Mouse (Mus musculus): ENCODE results near the gene Myo10.

Gene Myo10

DNA sequence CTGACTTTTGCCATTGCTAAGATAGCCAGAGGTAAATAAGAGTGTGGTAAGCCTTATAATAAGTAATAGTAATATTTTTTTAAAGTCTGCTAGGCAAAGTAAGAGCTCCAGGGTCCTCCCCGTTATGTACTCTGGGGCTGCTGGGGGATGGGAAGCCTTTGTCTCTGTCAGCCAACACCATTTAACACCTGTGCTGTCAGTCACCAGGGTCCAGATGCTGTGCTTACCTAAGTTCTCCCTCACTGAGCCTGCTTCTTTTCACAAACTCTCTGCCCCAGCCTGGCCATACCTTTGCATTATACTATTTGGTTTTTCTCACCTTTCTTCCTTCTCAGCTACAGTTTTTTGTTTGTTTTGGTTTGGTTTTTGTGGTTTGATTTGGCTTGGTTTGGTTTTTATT is 175.6 kb downstream of the Myo10 start:
- DNase-seq (ENCODE audit: low read depth): no peak

GRCm38 (mm10) chr15:25801726-25802125 is 179.4 kb downstream of the Myo10 start:
- no peak for DNase-seq (ENCODE audit: low read depth)

DNA sequence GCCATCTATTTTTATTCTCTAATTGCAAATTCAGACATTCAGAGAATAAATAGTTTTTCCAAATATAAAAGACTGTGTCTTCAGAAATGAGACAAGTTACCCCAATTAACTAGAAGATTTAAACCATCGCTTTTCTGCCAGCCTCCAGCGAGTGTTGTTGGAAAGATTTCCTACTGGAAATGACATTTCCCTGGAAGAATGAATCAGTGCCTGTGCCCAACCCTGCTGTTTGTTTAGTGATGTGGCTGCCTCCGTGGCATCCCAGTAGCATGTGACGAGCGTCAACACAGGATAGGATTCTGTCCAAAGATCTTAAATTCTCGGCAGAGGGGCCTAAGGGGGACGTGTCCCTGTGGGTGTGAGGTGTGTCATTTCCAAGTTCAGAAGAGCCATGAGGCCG is 179.9 kb downstream of the Myo10 start:
- no peak for DNase-seq (ENCODE audit: low read depth)

DNA sequence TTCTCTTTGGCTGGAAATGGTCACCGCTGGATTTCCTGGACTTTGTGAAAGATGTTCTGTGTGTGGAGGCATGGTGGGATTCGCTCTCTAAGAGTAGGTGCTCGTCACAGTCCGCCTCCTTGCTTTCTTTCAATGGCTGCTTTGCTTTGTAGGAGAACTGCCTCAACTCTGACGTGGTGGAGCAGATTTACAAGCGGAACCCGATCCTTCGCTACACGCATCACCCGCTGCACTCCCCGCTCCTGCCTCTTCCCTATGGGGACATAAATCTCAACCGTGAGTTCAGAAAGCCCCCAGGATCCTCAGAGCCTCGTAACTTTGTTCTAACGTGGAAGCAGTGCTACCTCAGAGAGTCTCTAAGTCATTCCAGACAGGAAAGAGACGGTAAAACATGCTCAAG is 180.8 kb downstream of the Myo10 start:
- no peak for DNase-seq (ENCODE audit: low read depth)

GRCm38 (mm10) chr15:25805336-25806110 is 183.2 kb downstream of the Myo10 start:
- no peak for DNase-seq (ENCODE audit: low read depth)

GRCm38 (mm10) chr15:25806363-25806762 is 184.0 kb downstream of the Myo10 start:
- DNase-seq (ENCODE audit: low read depth): no peak

- DNase-seq (ENCODE audit: low read depth): no peak
Measured at GRCm38 (mm10) chr15:25806878-25807277, 184.6 kb downstream of the Myo10 start.

- no peak for DNase-seq (ENCODE audit: low read depth)
Measured at GRCm38 (mm10) chr15:25808677-25809460, 186.5 kb downstream of the Myo10 start.

DNA sequence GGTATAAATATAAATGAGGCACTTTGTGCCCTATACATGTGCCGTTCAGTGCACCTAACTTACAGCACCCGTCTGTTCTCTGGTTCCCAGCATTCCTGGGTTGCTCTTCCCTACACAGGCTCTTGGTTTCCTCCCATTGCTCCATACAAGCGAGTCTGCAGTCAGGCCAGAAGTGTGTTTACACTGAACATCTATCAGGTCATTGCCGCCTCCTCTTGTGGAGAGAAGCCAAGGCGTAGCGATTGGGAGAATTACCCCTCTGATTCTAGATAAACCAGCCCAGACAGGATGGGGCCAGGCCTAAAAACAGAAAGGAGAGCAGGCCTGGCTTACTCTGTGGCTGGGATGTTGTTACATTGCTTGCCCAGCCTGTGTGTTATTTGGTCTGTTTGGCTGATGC is 187.3 kb downstream of the Myo10 start:
- DNase-seq (ENCODE audit: low read depth): no peak

DNA sequence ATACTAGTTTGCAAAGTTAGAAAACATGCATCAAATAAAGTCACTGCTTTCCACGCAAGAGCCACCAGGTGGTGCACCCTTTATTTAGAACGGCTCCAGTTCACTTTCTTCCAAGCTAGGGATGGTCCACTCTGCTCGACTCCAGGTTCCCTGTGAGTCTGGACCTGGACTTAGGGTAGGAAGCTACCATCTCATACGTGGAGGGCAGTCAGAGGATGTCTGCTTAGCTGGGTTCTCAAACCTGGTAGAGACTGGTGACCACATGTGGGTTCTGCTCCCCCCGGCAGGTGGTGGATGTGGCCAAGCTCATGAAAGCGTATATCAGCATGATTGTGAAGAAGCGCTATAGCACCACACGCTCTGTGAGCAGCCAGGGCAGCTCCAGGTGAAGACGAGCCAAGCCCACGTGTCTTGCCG is 189.5 kb downstream of the Myo10 start:
- DNase-seq (ENCODE audit: low read depth): no peak

GRCm38 (mm10) chr15:25812479-25812878 is 190.2 kb downstream of the Myo10 start:
- DNase-seq (ENCODE audit: low read depth): no peak

- DNase-seq (ENCODE audit: low read depth): no peak
Measured at GRCm38 (mm10) chr15:25814535-25814934, 192.2 kb downstream of the Myo10 start.

GRCm38 (mm10) chr15:25817191-25817590 is 194.9 kb downstream of the Myo10 start:
- no peak for DNase-seq (ENCODE audit: low read depth)

DNA sequence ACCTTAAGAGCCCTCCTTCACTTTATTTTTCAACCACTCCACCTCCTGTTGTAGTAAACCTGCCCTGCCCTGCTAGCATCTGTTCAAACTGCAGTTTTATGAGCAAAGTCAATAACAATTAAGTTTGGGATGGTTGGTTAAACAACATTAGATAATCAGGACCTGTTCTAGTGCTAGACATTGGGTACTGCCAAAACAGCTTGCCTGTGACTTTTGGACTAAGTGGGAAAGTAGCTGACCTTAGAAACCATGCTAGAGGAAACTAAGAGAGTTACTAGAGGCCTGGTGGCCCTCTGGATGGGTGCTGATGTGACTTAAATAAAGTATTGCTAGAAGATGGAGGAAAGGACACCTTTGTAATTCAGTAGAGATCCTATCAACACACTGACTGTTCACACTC is 199.7 kb downstream of the Myo10 start:
- no peak for DNase-seq (ENCODE audit: low read depth)

DNA sequence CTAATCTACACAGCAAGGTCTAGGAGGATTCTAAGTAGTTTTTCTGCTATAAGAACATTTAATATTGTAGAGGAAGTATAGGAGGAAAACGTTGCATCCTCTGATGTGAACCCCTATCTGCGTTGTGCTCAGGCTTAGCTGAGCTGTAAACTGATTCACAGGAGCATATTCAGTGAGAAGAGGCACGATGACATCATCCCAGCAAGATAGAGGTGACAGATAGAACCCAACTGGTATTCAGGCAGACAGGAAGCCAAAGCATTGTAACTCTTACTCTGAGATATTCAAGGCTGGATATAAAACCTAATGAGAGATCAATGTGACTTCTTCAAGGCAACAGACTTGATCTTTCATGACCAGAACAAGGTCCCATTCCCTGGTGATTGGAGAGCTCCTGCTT is 200.3 kb downstream of the Myo10 start:
- no peak for DNase-seq (ENCODE audit: low read depth)

GRCm38 (mm10) chr15:25826531-25826961 is 204.2 kb downstream of the Myo10 start:
- DNase-seq (ENCODE audit: low read depth): no peak

GRCm38 (mm10) chr15:25828464-25828863 is 206.1 kb downstream of the Myo10 start:
- no peak for DNase-seq (ENCODE audit: low read depth)

DNA sequence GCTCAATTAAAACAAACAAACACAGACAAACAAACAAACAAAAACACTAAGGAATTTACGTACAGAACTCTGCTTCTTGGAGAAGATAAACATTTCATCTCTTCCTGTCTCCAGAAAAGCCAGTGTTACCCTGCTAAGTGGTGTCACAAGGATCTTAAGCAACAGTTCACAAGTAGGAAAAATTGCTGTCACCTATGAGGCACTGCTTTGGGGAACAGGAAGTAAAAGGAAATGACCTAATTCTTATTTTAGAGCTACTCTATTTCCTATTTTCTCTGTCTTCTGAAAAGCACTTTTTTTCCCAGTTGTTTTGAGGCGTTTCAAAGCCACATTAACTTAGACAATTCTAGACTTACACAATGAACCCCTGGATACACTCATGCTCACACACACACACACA is 208.1 kb downstream of the Myo10 start:
- DNase-seq (ENCODE audit: low read depth): no peak

DNA sequence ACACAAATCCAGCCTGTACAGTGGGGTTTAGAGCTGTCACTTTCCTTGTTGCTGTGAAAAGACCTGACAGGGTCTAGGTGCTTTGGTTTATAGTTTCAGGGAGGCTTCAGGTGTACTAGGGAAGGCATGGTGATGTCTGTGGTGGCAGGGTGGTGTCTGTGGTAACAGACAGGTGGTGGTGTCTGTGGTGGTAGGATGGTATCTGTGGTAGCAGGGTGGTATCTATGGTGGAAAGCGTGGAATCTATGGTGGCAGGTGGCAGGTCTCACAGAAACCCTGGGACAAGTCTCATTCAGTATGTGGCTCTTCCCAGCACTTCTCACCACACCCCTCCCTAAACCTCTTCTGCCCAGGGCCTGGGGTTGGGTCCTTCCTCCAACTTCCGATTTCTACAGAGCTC is 212.0 kb downstream of the Myo10 start:
- DNase-seq (ENCODE audit: low read depth): no peak

GRCm38 (mm10) chr15:25834920-25835674 is 212.8 kb downstream of the Myo10 start:
- DNase-seq (ENCODE audit: low read depth): no peak

DNA sequence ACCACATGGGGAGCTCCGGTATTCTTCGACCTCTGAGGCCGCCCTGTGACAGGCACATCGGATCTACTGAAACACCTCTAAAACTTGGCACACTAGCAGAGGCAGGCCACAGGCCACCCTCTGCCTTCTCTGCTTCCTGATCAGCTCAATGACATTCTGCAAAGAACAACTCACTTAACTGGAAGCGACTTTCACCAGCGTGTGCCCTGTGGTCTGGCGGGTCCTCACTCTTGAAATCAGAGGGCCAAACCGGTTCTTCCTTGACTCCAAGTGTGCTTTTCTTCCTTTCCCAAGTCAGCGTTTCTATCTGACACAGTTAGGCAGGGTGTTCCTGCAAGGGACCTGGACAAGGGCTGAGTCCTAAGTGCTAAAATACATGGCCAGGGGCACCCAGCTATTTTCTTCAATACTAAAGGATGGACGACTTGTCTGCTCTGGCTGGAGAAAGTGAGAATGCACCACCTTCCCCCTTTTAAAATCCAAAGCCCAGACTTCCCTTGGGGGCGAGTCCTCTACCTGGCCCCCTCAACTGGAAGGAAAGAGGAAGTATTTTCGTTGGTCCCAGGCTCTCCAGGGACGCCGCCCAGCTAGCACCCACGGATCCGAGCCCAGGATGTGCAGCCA is 220.2 kb downstream of the Myo10 start:
- no peak for DNase-seq (ENCODE audit: low read depth)
